Mouse (Mus musculus) ES-E14 (cell line): ENCODE measurements around the gene Iqgap2.

Source experiments
- CHD2 ChIP-seq: IDR thresholded peaks from 2 replicates; pipeline ENCODE4 v1.6.1; 2014; ENCODE audit warnings: mild to moderate bottlenecking, low read depth, low read length, inconsistent platforms
- MAFK ChIP-seq: IDR thresholded peaks from 2 replicates; pipeline ENCODE4 v1.6.1; 2014; ENCODE audit warnings: mild to moderate bottlenecking, low read depth, low read length, inconsistent platforms; ENCODE audit not compliant: insufficient read depth
- ZNF384 ChIP-seq: IDR thresholded peaks from 2 replicates; pipeline ENCODE4 v1.6.1; 2012; ENCODE audit warnings: low read depth, low read length, inconsistent platforms

- TF ChIP-seq CHD2, result no peak
- no peak for TF ChIP-seq MAFK
- TF ChIP-seq ZNF384, result no peak
These were observed 274.0 kb downstream of the Iqgap2 start for GRCm38 (mm10) chr13:95617671-95618171.
